Mouse (Mus musculus) thymus, adult 2 months (tissue): ENCODE measurements around the gene Ust. TPM values are rescaled to one million over a fixed set of nuclear protein-coding genes. Genes with fewer than 3 reads are reported as not detected.

Source experiments
- DNase-seq: peaks from one replicate; pipeline ENCODE4 v3.0.0; 2021
- H3K27ac ChIP-seq: fragments of 200-500 bp; 2 replicates; pipeline ENCODE4 v1.5.1; 2012; ENCODE audit warnings: low read length, control low read depth; ENCODE audit not compliant: control insufficient read depth, insufficient read depth
- H3K27me3 ChIP-seq: fragments of 200-500 bp; 2 replicates; pipeline ENCODE4 v1.6.1; 2012; ENCODE audit warnings: mild to moderate bottlenecking, low read length, moderate library complexity, mixed read lengths; ENCODE audit not compliant: control insufficient read depth, insufficient read depth
- H3K36me3 ChIP-seq: fragments of 200-500 bp; 2 replicates; pipeline ENCODE4 v1.6.1; 2012; ENCODE audit warnings: mild to moderate bottlenecking, low read length, moderate library complexity; ENCODE audit not compliant: control insufficient read depth, insufficient read depth
- H3K4me1 ChIP-seq: fragments of 200-500 bp; replicated peaks from 2 replicates; pipeline ENCODE4 v1.6.1; 2012; ENCODE audit warnings: low read length; ENCODE audit not compliant: control insufficient read depth, insufficient read depth
- H3K4me3 ChIP-seq: fragments of 200-500 bp; 2 replicates; pipeline ENCODE4 v1.5.1; 2012; ENCODE audit warnings: mild to moderate bottlenecking, low read length, control low read depth, moderate library complexity; ENCODE audit not compliant: control insufficient read depth, insufficient read depth
- CTCF ChIP-seq: fragments of 200-500 bp; IDR thresholded peaks from 2 replicates; pipeline ENCODE4 v1.5.1; 2012; ENCODE audit warnings: mild to moderate bottlenecking, control low read depth, low read length, moderate library complexity, borderline replicate concordance; ENCODE audit not compliant: control insufficient read depth, poor library complexity, insufficient read depth; ENCODE audit errors: extremely low read depth
- POLR2A ChIP-seq: fragments of 200-500 bp; IDR thresholded peaks from 2 replicates; pipeline ENCODE4 v1.6.1; 2012; ENCODE audit warnings: mild to moderate bottlenecking, low read length, control low read depth, moderate library complexity; ENCODE audit not compliant: control insufficient read depth, poor library complexity, insufficient read depth; ENCODE audit errors: extremely low read depth
- WGBS: fragments of 180-500 bp; shearing (Covaris S2); methylation state at CpG from one replicate; pipeline ENCODE4 v1.1.7; 2018; 5-methylcytosine and 5-hydroxymethylcytosine counted together
- polyA plus RNA-seq: library from polyadenylated mRNA; depleted of rRNA; stranded (reverse); fragments of >200 nt; gene quantifications from 2 replicates; pipeline ENCODE4 v1.2.3, GENCODE M21; 2012

Gene Ust
- polyA plus RNA-seq, 1 experiment, result 2.9 TPM

DNA sequence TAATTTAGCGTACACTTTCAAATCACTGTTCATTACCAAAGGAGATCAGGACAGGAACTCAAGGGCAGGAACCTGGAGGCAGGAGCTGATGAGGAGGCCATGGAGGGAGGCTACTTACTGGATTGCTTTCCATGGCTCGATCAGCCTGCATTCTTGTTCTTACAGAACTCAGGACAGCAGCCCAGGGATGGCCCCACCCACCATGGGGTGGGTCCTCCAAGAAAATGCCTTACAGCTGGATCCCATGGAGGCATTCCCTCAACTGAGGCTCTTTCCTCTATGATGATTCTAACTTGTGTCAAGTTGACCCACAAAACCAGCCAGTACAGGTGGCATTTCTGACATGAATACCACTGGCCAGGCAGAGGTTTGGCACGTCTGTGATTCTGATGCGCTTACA is 314.9 kb downstream of the Ust start:
- DNase-seq, result no peak
- WGBS, result 83% methylated on average over 4 of the region's 4 CpGs
- Histone ChIP-seq H3K27me3 (no peaks in the 10 kb centered on the region), H3K4me1 (no peaks in the 10 kb centered on the region), H3K36me3 (no peaks in the 10 kb centered on the region), H3K27ac (no peak overlapping the region), H3K4me3 (no peak overlapping the region)
- TF ChIP-seq CTCF, result no peak
- TF ChIP-seq POLR2A, result no peak

DNA sequence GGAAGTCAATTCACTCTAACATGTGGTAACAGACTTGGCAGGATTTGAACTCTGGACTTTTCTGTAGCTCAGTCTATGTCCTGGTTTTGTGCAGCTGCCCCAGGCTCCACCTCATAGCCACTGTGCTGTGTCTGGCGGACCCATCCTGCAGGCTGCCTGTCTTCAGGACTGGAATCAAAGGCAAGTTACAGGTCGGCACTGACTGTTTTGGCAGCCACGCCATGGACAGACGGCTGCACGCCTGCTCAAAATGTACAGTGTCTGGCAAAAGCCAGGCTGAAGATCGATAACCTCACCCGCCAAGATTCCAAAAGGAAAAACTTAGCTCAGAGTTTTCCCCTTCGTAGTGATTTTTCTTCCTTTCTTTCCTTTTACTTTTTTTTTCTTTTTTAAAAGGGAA is 318.8 kb downstream of the Ust start:
- 93% methylated on average over 8 of the region's 8 CpGs for WGBS
- no peak overlapping the region for H3K4me3 ChIP-seq
- H3K27ac ChIP-seq, result no peak overlapping the region
- no peak for TF ChIP-seq CTCF
- TF ChIP-seq POLR2A, result no peak
- no peaks in the 10 kb centered on the region for H3K27me3 ChIP-seq
- peaks cover 9% of the 10 kb centered on the region for H3K4me1 ChIP-seq
- H3K36me3 ChIP-seq, result no peaks in the 10 kb centered on the region
- DNase-seq, result no peak

DNA sequence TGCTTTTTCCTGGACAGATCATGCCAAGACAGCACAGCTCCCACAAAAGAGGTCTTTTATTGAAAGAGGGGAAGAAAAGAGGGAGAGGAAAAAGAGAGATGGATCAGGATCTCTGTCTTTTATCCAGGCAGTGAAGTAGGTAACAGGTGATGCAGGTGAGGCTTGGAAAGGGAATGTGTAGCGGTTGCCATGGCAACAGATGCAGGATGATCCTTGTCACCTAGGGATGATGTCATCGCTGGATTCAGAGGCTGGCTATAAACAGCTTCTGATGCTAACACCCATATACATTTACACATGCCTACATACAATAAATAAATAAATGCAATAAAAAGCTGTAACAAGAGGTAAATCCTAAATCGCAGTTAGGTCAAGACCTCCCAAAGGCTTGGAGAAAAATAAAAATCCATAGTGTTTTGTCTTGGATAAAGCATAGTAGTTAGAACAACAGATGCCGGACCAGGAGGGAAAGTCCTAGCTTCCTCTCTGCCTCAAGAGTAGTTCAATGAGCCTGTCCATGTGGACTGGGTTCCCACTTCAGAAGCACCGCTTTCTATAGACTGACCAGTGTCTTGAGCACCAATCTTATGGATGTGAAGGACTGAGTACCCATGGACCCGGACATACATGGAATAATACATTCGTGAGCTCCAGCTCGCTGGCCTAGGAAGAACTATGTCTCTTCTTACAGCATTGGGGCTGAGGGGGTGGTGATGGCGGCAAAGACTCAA is 319.4 kb downstream of the Ust start:
- Histone ChIP-seq H3K4me1 (peaks cover 9% of the 10 kb centered on the region), H3K27me3 (no peaks in the 10 kb centered on the region), H3K27ac (no peak overlapping the region), H3K4me3 (no peak overlapping the region), H3K36me3 (no peaks in the 10 kb centered on the region)
- 95% methylated on average over 9 of the region's 9 CpGs for WGBS
- TF ChIP-seq CTCF (no peak), POLR2A (no peak)
- DNase-seq, result no peak

DNA sequence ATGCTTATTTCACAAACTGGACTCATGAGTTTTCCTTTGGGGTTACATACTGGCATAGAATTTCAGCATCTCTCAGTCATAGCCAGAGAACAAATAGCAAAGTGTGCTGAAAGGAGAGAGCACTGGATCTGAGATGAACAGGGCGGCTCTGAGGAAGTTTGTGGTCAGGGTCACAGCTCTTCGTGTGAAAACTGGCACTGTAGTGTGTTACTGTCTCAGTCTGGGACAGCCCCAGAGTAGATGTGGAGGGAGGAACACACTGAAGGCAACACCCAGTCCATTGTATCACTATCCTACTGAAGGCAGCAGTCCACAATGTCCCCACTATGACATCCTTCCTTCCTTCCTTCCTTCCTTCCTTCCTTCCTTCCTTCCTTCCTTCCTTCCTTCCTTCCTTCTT is 321.0 kb downstream of the Ust start:
- H3K27ac ChIP-seq, result no peak overlapping the region
- no peak for DNase-seq
- peaks cover 9% of the 10 kb centered on the region for H3K4me1 ChIP-seq
- no peaks in the 10 kb centered on the region for H3K36me3 ChIP-seq
- no peak overlapping the region for H3K4me3 ChIP-seq
- H3K27me3 ChIP-seq, result no peaks in the 10 kb centered on the region
- TF ChIP-seq POLR2A (no peak), CTCF (no peak)
- 7% methylated on average over 2 of the region's 2 CpGs for WGBS

DNA sequence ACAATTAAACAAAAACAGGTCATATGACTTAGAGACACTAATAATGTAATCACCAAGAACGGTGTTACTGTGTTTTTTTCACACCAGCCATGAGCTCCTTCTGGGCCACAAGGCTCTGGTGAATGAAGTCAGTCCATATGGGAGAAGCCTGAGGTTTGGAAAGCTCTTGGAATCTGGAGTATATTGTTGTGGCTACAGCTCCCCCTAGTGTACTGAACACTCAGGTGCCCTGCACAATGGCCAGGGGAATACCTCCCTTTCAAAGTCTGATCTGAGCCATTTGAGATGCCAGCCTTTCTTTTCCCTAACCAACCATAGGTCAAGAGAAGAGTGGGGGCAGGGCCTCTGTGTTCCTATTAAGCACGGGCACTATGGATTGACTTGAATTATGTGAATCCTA is 322.3 kb downstream of the Ust start:
- WGBS, result 25% methylated on average over 2 of the region's 2 CpGs
- no peak for TF ChIP-seq CTCF
- TF ChIP-seq POLR2A, result no peak
- Histone ChIP-seq H3K36me3 (no peaks in the 10 kb centered on the region), H3K4me3 (no peak overlapping the region), H3K27me3 (no peaks in the 10 kb centered on the region), H3K27ac (no peak overlapping the region), H3K4me1 (peaks cover 9% of the 10 kb centered on the region)
- peak; percentile 40 for DNase-seq

DNA sequence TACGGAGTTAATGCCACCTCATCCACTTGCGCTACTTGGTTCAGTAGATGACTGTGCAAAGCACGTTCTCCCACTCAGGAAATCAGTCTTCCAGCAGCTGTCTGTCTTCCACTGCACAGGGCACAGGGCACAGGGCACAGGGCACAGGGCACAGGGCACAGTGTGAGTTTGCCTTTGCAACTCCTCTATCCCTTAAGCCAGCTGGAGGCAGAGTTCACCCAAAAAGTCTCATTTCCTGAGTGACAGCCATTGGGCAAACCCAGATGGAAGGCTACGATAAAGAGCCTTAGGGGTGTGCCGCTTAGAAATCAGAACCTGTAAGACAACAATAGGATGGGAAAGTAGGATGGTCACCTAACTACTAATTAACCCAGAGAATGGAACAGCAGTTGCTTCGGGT is 322.9 kb downstream of the Ust start:
- Histone ChIP-seq H3K27ac (no peak overlapping the region), H3K4me1 (peaks cover 9% of the 10 kb centered on the region), H3K36me3 (no peaks in the 10 kb centered on the region), H3K4me3 (no peak overlapping the region), H3K27me3 (no peaks in the 10 kb centered on the region)
- no peak for DNase-seq
- WGBS, result 47% methylated on average over 6 of the region's 6 CpGs
- TF ChIP-seq POLR2A (no peak), CTCF (no peak)
